In genomic region chr10:117033785-117034184, GRCm38 (mm10) we compare ENCODE assay signal across 8 mouse cellular contexts. TPM values are rescaled to one million over a fixed set of nuclear protein-coding genes. Genes with fewer than 3 reads are reported as not detected.
DNase-seq lines count a peak whose midpoint lies in the region; ATAC-seq lines count a peak whose summit lies in the region.

No protein-coding gene starts in this region.

- H3K9me3 ChIP-seq in embryonic facial prominence, embryonic 10.5 days, result no peaks in the 10 kb centered on the region
- H3K9me3 ChIP-seq in heart, embryonic 16.5 days (replicated peaks; ENCODE audit: control insufficient read depth, low read length), result 0 out of 2 replicates have a peak, but pooled peaks cover 3% of the 10 kb centered on the region

- WGBS in embryonic facial prominence, embryonic 10.5 days, result 30% methylated on average over 8 of the region's 8 CpGs
- 18% methylated on average over 8 of the region's 8 CpGs for WGBS in heart, embryonic 16.5 days

- peaks cover 13% of the 10 kb centered on the region for H3K4me1 ChIP-seq in embryonic facial prominence, embryonic 10.5 days
- H3K4me1 ChIP-seq in heart, embryonic 16.5 days (ENCODE audit: control insufficient read depth, insufficient read depth, low read length), result no peaks in the 10 kb centered on the region

- H3K36me3 ChIP-seq in embryonic facial prominence, embryonic 10.5 days (replicated peaks), result no peaks in the 10 kb centered on the region
- H3K36me3 ChIP-seq in heart, embryonic 16.5 days (ENCODE audit: control insufficient read depth, insufficient read depth), result no peaks in the 10 kb centered on the region

- H3K27me3 ChIP-seq in embryonic facial prominence, embryonic 10.5 days (replicated peaks; ENCODE audit: low read depth, poor library complexity, severe bottlenecking), result no peaks in the 10 kb centered on the region
- H3K27me3 ChIP-seq in heart, embryonic 16.5 days (ENCODE audit: control insufficient read depth, insufficient read depth, low read length), result no peaks in the 10 kb centered on the region

- 0 out of 2 replicates have a peak, but pooled peaks have one; percentile 50 for ATAC-seq in heart, embryonic 16.5 days (replicated peaks; ENCODE audit: extremely low read depth, insufficient read depth, low FRiP score)

- no peak overlapping the region for H3K4me3 ChIP-seq in embryonic facial prominence, embryonic 10.5 days
- H3K4me3 ChIP-seq in heart, embryonic 16.5 days (ENCODE audit: low read length), result no peak overlapping the region

- H3K27ac ChIP-seq in embryonic facial prominence, embryonic 10.5 days (replicated peaks), result no peak overlapping the region
- H3K27ac ChIP-seq in heart, embryonic 16.5 days (ENCODE audit: low read length), result no peak overlapping the region

- DNase-seq in ES-CJ7 (ENCODE audit: low read depth, low spot score), result peak; percentile 71
- DNase-seq in adrenal gland, postnatal 25 days, result peak; percentile 88
- DNase-seq in embryonic facial prominence, embryonic 10.5 days (ENCODE audit: low spot score), result peak; percentile 86
- peak; percentile 76 to 90 for DNase-seq in layer of hippocampus, adult 18-20 months (ENCODE audit: low spot score in 2 of 2)
- DNase-seq in lung, postnatal 10 days, result peak; percentile 87
- DNase-seq in right cerebral cortex, adult 2 months (ENCODE audit: low spot score in 2 of 2), result peak; percentile 83 to 89
- DNase-seq in urinary bladder, postnatal 10 days (ENCODE audit: low spot score), result peak; percentile 69

- no peak overlapping the region for H3K9ac ChIP-seq in heart, embryonic 16.5 days (ENCODE audit: low read length)

- no peak overlapping the region for H3K4me2 ChIP-seq in heart, embryonic 16.5 days (ENCODE audit: low read depth, low read length)

RNA-seq across cellular contexts. Expression of gene Lrrc10, which starts 11.4 kb away (rescaled TPM):
- not detected in 2 replicates for total RNA-seq in adrenal gland, postnatal 25 days (2021)
- 0.14 TPM in 1 of 2 replicates, not detected in the other for polyA plus RNA-seq in embryonic facial prominence, embryonic 10.5 days (2016; fragmentation: Nextera tagmentation; extraction: Ambion mirVana)
- polyA plus RNA-seq in heart, embryonic 16.5 days (2015; fragmentation: Nextera tagmentation; extraction: Ambion mirVana), result 60.4 and 62.1 TPM in 2 replicates
- not detected for total RNA-seq in layer of hippocampus, adult 18-20 months (2021)

RNA-seq across cellular contexts. Expression of gene Cct2, which starts 29.8 kb away (rescaled TPM):
- total RNA-seq in adrenal gland, postnatal 25 days (2021), result 236 and 244 TPM in 2 replicates
- 350 and 352 TPM in 2 replicates for polyA plus RNA-seq in embryonic facial prominence, embryonic 10.5 days (2016; fragmentation: Nextera tagmentation; extraction: Ambion mirVana)
- 167 and 185 TPM in 2 replicates for polyA plus RNA-seq in heart, embryonic 16.5 days (2015; fragmentation: Nextera tagmentation; extraction: Ambion mirVana)
- 100 to 1,000 TPM; 174 to 178 TPM for total RNA-seq in layer of hippocampus, adult 18-20 months (2021)

RNA-seq across cellular contexts. Expression of gene Best3, which starts 47.7 kb away (rescaled TPM):
- total RNA-seq in adrenal gland, postnatal 25 days (2021), result 0.33 and 0.49 TPM in 2 replicates
- 0.09 and 0.33 TPM in 2 replicates for polyA plus RNA-seq in embryonic facial prominence, embryonic 10.5 days (2016; fragmentation: Nextera tagmentation; extraction: Ambion mirVana)
- 0.79 and 0.83 TPM in 2 replicates for polyA plus RNA-seq in heart, embryonic 16.5 days (2015; fragmentation: Nextera tagmentation; extraction: Ambion mirVana)
- 1 to 10 TPM; 1.6 to 2.0 TPM for total RNA-seq in layer of hippocampus, adult 18-20 months (2021)
